Mouse (Mus musculus) heart, embryonic 15.5 days (tissue): ENCODE data around the gene Lhpp. TPM values are rescaled to one million over a fixed set of nuclear protein-coding genes. Genes with fewer than 3 reads are reported as not detected.
"Not testable (repeated sequence)": the region's sequence is repeated elsewhere in the genome, so short reads cannot be mapped to it uniquely, and the experiment has no call there.

Experiments used
- ATAC-seq: fragments of 200-750 bp; cut with Nextera tagmentation; replicated peaks from 2 replicates; pipeline ENCODE4 v1.8.0; 2017; ENCODE audit warnings: low read depth, moderate TSS enrichment; ENCODE audit not compliant: insufficient number of reproducible peaks, insufficient read depth, low FRiP score
- H3K27ac ChIP-seq: fragments of 300-500 bp; sonication (generic); 2 replicates; pipeline ENCODE4 v1.5.1; 2015; ENCODE audit warnings: mild to moderate bottlenecking, inconsistent platforms
- H3K27me3 ChIP-seq: fragments of 300-500 bp; sonication (generic); 2 replicates; pipeline ENCODE4 v1.6.1; 2015; ENCODE audit warnings: inconsistent platforms
- H3K36me3 ChIP-seq: fragments of 300-500 bp; sonication (generic); 2 replicates; pipeline ENCODE4 v1.6.1; 2015; ENCODE audit warnings: mild to moderate bottlenecking, inconsistent platforms
- H3K4me1 ChIP-seq: fragments of 300-500 bp; sonication (generic); replicated peaks from 2 replicates; pipeline ENCODE4 v1.6.1; 2015; ENCODE audit warnings: inconsistent platforms
- H3K4me2 ChIP-seq: fragments of 300-500 bp; sonication (generic); 2 replicates; pipeline ENCODE4 v1.6.1; 2015; ENCODE audit warnings: inconsistent platforms, mild to moderate bottlenecking, moderate library complexity
- H3K4me3 ChIP-seq: fragments of 300-500 bp; sonication (generic); 2 replicates; pipeline ENCODE4 v1.5.1; 2015; ENCODE audit warnings: mild to moderate bottlenecking, inconsistent platforms
- H3K9ac ChIP-seq: fragments of 300-500 bp; sonication (generic); 2 replicates; pipeline ENCODE4 v1.6.1; 2015; ENCODE audit warnings: mild to moderate bottlenecking, inconsistent platforms
- H3K9me3 ChIP-seq: fragments of 300-500 bp; sonication (generic); replicated peaks from 2 replicates; pipeline ENCODE4 v1.6.1; 2016; ENCODE audit warnings: inconsistent platforms
- WGBS: fragments of 180-500 bp; shearing (Covaris S2); methylation state at CpG from one replicate; pipeline ENCODE4 v1.1.7; 2015; ENCODE audit warnings: mixed read lengths; 5-methylcytosine and 5-hydroxymethylcytosine counted together
- polyA plus RNA-seq: library from polyadenylated mRNA; unstranded; fragments of >200 nt; fragmentation: Nextera tagmentation; extraction: Ambion mirVana; gene quantifications from 2 replicates; pipeline ENCODE4 v1.2.1, GENCODE M21; 2015

Gene Lhpp
- polyA plus RNA-seq, 1 experiment from 2014 or later, result 21.3 TPM

- Histone ChIP-seq H3K4me2 (no peak overlapping the region), H3K27me3 (no peaks in the 10 kb centered on the region), H3K4me3 (no peak overlapping the region), H3K9me3 (no peaks in the 10 kb centered on the region), H3K4me1 (peaks cover 38% of the 10 kb centered on the region), H3K36me3 (no peaks in the 10 kb centered on the region), H3K9ac (0 out of 2 replicates have a peak overlapping the region, but pooled peaks have one; percentile 30), H3K27ac (peak overlapping the region; percentile 29; the same call in 1 of the 2 replicates)
- ATAC-seq, result no peak
- WGBS, result 71% methylated on average over 3 of the region's 3 CpGs
Observed at GRCm38 (mm10) chr7:132654412-132654811, 44.0 kb downstream of the Lhpp start.

- peak overlapping the region; percentile 45 for H3K27ac ChIP-seq
- no peaks in the 10 kb centered on the region for H3K9me3 ChIP-seq
- 0 out of 2 replicates have a peak, but pooled peaks have one; percentile 38 for ATAC-seq
- H3K9ac ChIP-seq, result no peak overlapping the region
- no peaks in the 10 kb centered on the region for H3K36me3 ChIP-seq
- no peak overlapping the region for H3K4me2 ChIP-seq
- no peaks in the 10 kb centered on the region for H3K27me3 ChIP-seq
- 19% methylated on average over 9 of the region's 9 CpGs for WGBS
- H3K4me3 ChIP-seq, result no peak overlapping the region
- H3K4me1 ChIP-seq, result peaks cover 52% of the 10 kb centered on the region
Observed at GRCm38 (mm10) chr7:132656075-132656474, 45.6 kb downstream of the Lhpp start.

- whole genome bisulfite sequencing, result 3% methylated on average over 3 of the region's 3 CpGs
- H3K4me3 ChIP-seq, result no peak overlapping the region
- no peaks in the 10 kb centered on the region for H3K9me3 ChIP-seq
- H3K4me2 ChIP-seq, result no peak overlapping the region
- H3K9ac ChIP-seq, result no peak overlapping the region
- no peaks in the 10 kb centered on the region for H3K27me3 ChIP-seq
- H3K36me3 ChIP-seq, result no peaks in the 10 kb centered on the region
- peak overlapping the region; percentile 45 for H3K27ac ChIP-seq
- H3K4me1 ChIP-seq, result peaks cover 57% of the 10 kb centered on the region
- ATAC-seq, result peak; percentile 37; the same call in 1 of the 2 replicates
Observed at GRCm38 (mm10) chr7:132656548-132656947, 46.1 kb downstream of the Lhpp start.

- Histone ChIP-seq H3K36me3 (no peaks in the 10 kb centered on the region), H3K4me2 (no peak overlapping the region), H3K9me3 (no peaks in the 10 kb centered on the region), H3K27me3 (no peaks in the 10 kb centered on the region), H3K9ac (no peak overlapping the region), H3K4me3 (no peak overlapping the region), H3K27ac (peak overlapping the region; percentile 59), H3K4me1 (peaks cover 66% of the 10 kb centered on the region)
- 54% methylated on average over 14 of the region's 14 CpGs for WGBS
- ATAC-seq, result no peak
Observed at GRCm38 (mm10) chr7:132657371-132658057, 47.1 kb downstream of the Lhpp start.

- peak overlapping the region; percentile 59 for H3K27ac ChIP-seq
- H3K36me3 ChIP-seq, result no peaks in the 10 kb centered on the region
- 12% methylated on average over 9 of the region's 9 CpGs for WGBS
- H3K9ac ChIP-seq, result no peak overlapping the region
- H3K27me3 ChIP-seq, result no peaks in the 10 kb centered on the region
- H3K4me2 ChIP-seq, result no peak overlapping the region
- no peaks in the 10 kb centered on the region for H3K9me3 ChIP-seq
- peaks cover 67% of the 10 kb centered on the region for H3K4me1 ChIP-seq
- peak; percentile 27; the same call in 1 of the 2 replicates for ATAC-seq
- no peak overlapping the region for H3K4me3 ChIP-seq
Observed at GRCm38 (mm10) chr7:132658058-132658450, 47.6 kb downstream of the Lhpp start.

GRCm38 (mm10) chr7:132658688-132659087 lies 48.2 kb downstream of the Lhpp start:
- Histone ChIP-seq H3K27ac (peak overlapping the region; percentile 59), H3K4me2 (no peak overlapping the region), H3K9ac (no peak overlapping the region), H3K36me3 (no peaks in the 10 kb centered on the region), H3K27me3 (no peaks in the 10 kb centered on the region), H3K9me3 (no peaks in the 10 kb centered on the region), H3K4me1 (peaks cover 67% of the 10 kb centered on the region), H3K4me3 (no peak overlapping the region)
- no peak for ATAC-seq
- WGBS, result 75% methylated on average over 5 of the region's 5 CpGs

- Histone ChIP-seq H3K9ac (no peak overlapping the region), H3K4me3 (no peak overlapping the region), H3K4me2 (no peak overlapping the region), H3K9me3 (no peaks in the 10 kb centered on the region), H3K36me3 (no peaks in the 10 kb centered on the region), H3K4me1 (peaks cover 62% of the 10 kb centered on the region), H3K27me3 (no peaks in the 10 kb centered on the region), H3K27ac (peak overlapping the region; percentile 55)
- 59% methylated on average over 7 of the region's 7 CpGs for WGBS
- no peak for ATAC-seq
Observed at GRCm38 (mm10) chr7:132659633-132660032, 49.2 kb downstream of the Lhpp start.

- H3K27ac ChIP-seq, ATAC-seq, H3K27me3 ChIP-seq, H3K9ac ChIP-seq, H3K9me3 ChIP-seq, H3K4me2 ChIP-seq, H3K36me3 ChIP-seq, H3K4me3 ChIP-seq: not testable (repeated sequence)
- WGBS, result 59% methylated on average over 6 of the region's 6 CpGs
- peaks cover 45% of the 10 kb centered on the region for H3K4me1 ChIP-seq
Observed at GRCm38 (mm10) chr7:132662831-132663230, 52.4 kb downstream of the Lhpp start.

- peaks cover 32% of the 10 kb centered on the region for H3K4me1 ChIP-seq
- ATAC-seq, result no peak
- no peak overlapping the region for H3K27ac ChIP-seq
- WGBS, result 86% methylated on average over 6 of the region's 6 CpGs
- no peaks in the 10 kb centered on the region for H3K27me3 ChIP-seq
- H3K36me3 ChIP-seq, result no peaks in the 10 kb centered on the region
- no peaks in the 10 kb centered on the region for H3K9me3 ChIP-seq
- no peak overlapping the region for H3K4me3 ChIP-seq
- no peak overlapping the region for H3K9ac ChIP-seq
- no peak overlapping the region for H3K4me2 ChIP-seq
Observed at GRCm38 (mm10) chr7:132664815-132665214, 54.4 kb downstream of the Lhpp start.

GRCm38 (mm10) chr7:132665664-132666382 lies 55.4 kb downstream of the Lhpp start:
- 77% methylated on average over 8 of the region's 8 CpGs for WGBS
- no peak for ATAC-seq
- Histone ChIP-seq H3K4me2 (no peak overlapping the region), H3K4me3 (no peak overlapping the region), H3K4me1 (peaks cover 29% of the 10 kb centered on the region), H3K27me3 (no peaks in the 10 kb centered on the region), H3K36me3 (no peaks in the 10 kb centered on the region), H3K27ac (no peak overlapping the region), H3K9me3 (no peaks in the 10 kb centered on the region), H3K9ac (no peak overlapping the region)

- no peaks in the 10 kb centered on the region for H3K36me3 ChIP-seq
- WGBS, result 81% methylated on average over 4 of the region's 4 CpGs
- H3K9ac ChIP-seq, result no peak overlapping the region
Observed at GRCm38 (mm10) chr7:132666516-132666915, 56.1 kb downstream of the Lhpp start.

More at GRCm38 (mm10) chr7:132666516-132666915, 56.1 kb downstream of the Lhpp start:
- Histone ChIP-seq H3K27me3 (no peaks in the 10 kb centered on the region), H3K4me3 (no peak overlapping the region), H3K9me3 (no peaks in the 10 kb centered on the region), H3K4me2 (no peak overlapping the region), H3K27ac (no peak overlapping the region), H3K4me1 (peaks cover 22% of the 10 kb centered on the region)
- ATAC-seq, result no peak
